Mouse (Mus musculus) intestine, embryonic 16.5 days (tissue): Measurements from ENCODE around the gene Srpx2. TPM values are rescaled to one million over a fixed set of nuclear protein-coding genes. Genes with fewer than 3 reads are reported as not detected.

ENCODE experiments used
- polyA plus RNA-seq: library from polyadenylated mRNA; unstranded; fragments of >200 nt; fragmentation: Nextera tagmentation; extraction: Ambion mirVana; gene quantifications from 2 replicates; pipeline ENCODE4 v1.2.1, GENCODE M21; 2015

Srpx2 gene
- polyA plus RNA-seq, 1 experiment from 2014 or later, result 11.7 TPM

Other genes starting within 250 kb of the Srpx2 start
- 0.98 and 1.6 TPM in 2 replicates for gene Pcdh19, start 219.4 kb upstream of the Srpx2 start, polyA plus RNA-seq
- gene Tnmd, start 57.4 kb upstream of the Srpx2 start, polyA plus RNA-seq, result 0.64 and 0.78 TPM in 2 replicates
- gene Tspan6, start 10.0 kb upstream of the Srpx2 start, polyA plus RNA-seq, result 72.6 and 79.9 TPM in 2 replicates
- gene Sytl4, start 73.4 kb downstream of the Srpx2 start, polyA plus RNA-seq, result 2.8 and 3.0 TPM in 2 replicates
- gene Cstf2, start 150.8 kb downstream of the Srpx2 start, polyA plus RNA-seq, result 33.5 and 34.2 TPM in 2 replicates